Mouse (Mus musculus) gastrocnemius, postnatal 25 days (tissue): ENCODE data around the gene Lcorl. TPM values are rescaled to one million over a fixed set of nuclear protein-coding genes. Genes with fewer than 3 reads are reported as not detected.

Experiments used
- DNase-seq: peaks from one replicate; pipeline ENCODE4 v3.0.0; 2022
- long read RNA-seq, 2 experiments: library from polyadenylated mRNA; stranded (forward); transcript quantifications; one replicate each; pipeline ENCODE4 v2.0.0; 2021
- total RNA-seq, 2 experiments: library from RNA; stranded (reverse); gene quantifications; 1 replicate in 1 of 2; 2 replicates in 1 of 2; pipeline ENCODE4 v1.2.3; 2021

Lcorl gene
- 1 to 10 TPM; 5.3 to 7.7 TPM for total RNA-seq
- long read RNA-seq, experiment 1, full-length matches to known transcripts, result 2 of 3 reads
- long read RNA-seq, experiment 1, partial matches to known transcripts, result 0 of 3 reads
- long read RNA-seq, experiment 1, other reads (novel, unspliced or antisense), result 1 of 3 reads
- long read RNA-seq, experiment 2, full-length matches to known transcripts, result 1 of 1 reads
- long read RNA-seq, experiment 2, partial matches to known transcripts, result 0 of 1 reads
- long read RNA-seq, experiment 2, other reads (novel, unspliced or antisense), result 0 of 1 reads

DNA sequence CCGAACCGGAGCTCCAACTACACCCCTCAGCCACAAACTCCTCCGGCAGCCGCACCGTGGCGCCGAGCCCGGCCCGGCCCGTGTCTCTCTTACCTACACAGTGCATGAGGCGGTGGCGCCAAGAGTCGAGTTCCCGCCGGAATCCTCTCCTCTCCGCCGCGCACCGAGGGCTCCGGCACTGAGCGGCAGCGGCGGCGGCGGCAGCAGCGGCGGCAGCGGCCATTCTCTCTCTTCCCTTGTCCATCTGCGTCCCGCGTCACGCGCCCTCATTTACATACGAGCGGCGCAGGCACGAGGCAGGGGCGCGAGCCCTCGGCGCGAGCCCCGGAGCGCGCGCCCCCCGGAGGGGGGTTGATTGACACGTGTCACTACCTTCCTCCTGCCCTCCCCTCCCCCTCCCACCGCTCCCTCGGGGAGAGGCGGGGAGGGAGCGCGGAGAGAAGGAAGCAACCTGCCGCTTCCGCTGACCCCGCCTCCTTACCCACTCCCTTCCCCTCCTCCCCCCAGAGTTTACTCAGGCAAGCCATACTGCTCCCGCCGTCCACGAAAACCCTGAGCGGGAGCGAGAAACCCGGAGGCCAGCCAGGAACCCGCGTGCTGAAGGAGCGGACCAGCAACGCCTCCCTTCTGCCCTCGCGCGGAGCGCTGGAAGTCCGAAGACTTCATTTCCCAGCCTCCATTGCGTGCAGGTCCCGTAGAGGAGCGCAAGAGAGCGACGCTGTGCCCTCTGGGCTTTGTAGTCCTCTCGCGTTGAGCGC, at the start of gene Lcorl:
TSS of gene Lcorl (minus strand) at position 362 of the 758 bp plus-strand sequence.
- DNase-seq, result peak; percentile 92

DNA sequence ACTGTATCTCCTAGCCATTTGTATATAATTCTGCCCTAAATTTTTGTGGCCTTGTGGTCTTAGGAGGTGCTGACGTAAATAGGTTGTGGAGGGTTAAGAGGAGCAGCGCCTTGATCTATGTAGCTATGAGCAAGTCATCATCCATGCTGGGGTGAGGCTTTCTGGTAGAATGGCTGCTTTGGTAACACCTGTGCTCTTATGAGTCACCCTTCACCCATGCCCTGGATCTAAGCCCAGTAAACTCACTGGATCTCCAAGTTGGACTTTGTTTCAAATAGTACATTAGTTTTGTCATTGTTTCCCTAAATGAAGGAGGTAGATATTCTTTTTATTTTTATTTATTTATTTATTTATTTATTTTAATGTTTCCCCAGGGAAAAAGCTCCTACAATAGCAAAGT, 47.3 kb upstream of the Lcorl start:
- no peak for DNase-seq

DNA sequence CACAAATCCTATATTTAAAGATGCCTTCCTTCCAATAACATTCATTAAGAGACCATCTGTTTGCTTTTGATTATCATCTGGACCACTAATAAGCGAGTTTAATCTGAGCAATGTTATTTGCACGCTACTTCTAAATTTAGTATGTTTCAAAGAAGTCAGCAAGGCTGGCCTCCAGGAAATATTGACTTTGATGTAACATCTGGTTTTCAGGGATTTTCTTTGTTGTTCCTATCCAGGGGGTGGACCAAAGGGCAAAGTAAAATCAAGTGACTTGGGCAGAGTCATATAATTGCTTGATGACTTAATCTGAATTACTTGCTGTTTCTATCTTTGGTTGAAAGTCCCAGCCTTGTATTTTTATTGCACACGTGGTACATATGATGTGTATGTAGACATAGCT, 45.8 kb upstream of the Lcorl start:
- no peak for DNase-seq

DNA sequence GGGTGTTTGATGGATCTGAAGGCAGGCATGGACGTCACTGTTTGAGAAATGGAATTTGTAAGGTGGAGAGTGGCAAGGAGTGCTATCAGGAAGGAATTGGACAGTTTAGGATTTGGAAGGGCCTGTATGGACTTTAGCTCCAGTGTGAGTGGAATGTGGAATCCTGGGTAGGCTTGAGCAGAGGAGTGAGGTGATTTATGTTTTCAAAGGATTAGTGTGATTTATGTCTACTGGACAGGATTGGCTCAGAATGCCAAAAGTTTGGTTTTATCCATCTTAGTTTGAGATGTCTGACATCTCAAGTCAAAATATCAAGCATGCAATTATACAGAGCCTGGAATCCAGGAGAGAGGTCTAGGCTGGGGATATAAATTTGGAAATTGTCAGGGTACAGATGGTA, 37.9 kb upstream of the Lcorl start:
- DNase-seq, result no peak

DNA sequence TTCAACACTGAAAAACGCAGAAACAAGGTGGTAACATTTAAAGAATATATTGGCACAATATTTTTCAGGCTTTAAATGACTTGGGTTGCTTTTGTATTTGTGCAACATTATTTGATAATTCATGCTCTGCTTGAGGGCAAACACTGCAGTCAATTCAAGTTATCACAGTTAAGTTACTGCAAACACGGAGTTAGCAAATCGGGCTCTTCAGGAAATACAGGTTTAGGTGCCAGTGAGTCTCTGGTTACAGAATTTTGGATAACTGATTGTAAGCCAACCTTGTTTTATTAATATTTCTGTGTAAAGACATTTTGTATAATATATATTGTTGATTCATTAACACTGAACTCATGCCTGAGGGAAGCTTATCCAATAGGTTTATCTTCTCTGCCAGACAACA, 36.3 kb upstream of the Lcorl start:
- DNase-seq, result no peak

DNA sequence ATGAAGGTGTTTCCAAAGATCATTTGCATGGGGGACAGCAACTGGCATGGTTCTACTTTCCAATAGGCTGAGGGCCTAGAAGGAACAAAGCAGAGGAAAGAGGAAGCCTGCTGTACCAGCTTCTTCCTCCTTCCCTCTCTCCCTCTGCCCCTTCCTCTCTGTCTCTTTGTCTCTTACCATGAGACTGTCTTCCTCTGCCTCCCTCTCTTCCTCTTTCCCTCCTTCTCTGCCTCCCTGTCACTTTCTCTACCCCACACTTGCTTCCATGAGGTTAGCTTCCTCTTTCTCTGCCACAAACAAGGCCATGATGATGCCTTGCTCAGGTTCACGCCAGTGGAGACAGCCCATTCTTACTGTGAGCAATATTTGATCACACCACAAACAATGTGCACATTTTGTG, 18.9 kb upstream of the Lcorl start:
- no peak for DNase-seq

DNA sequence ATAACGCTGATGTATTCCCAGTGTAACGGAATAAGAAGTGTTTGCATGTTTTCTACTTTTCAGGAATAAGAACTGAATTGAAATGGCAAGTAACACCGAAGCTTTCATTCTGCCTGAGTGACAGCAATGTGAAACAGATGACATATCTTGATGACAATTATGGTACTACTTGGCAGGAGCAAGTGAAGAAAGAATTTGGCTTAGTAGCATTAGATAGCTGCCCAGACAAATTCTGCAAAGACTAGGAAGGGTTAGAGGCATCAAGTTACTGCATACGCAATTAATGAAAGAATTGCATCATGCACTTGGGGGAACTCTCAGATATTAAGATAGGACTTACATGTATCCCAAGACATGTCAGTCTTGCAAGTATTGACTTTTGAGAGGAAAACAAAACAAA, 18.1 kb upstream of the Lcorl start:
- no peak for DNase-seq

DNA sequence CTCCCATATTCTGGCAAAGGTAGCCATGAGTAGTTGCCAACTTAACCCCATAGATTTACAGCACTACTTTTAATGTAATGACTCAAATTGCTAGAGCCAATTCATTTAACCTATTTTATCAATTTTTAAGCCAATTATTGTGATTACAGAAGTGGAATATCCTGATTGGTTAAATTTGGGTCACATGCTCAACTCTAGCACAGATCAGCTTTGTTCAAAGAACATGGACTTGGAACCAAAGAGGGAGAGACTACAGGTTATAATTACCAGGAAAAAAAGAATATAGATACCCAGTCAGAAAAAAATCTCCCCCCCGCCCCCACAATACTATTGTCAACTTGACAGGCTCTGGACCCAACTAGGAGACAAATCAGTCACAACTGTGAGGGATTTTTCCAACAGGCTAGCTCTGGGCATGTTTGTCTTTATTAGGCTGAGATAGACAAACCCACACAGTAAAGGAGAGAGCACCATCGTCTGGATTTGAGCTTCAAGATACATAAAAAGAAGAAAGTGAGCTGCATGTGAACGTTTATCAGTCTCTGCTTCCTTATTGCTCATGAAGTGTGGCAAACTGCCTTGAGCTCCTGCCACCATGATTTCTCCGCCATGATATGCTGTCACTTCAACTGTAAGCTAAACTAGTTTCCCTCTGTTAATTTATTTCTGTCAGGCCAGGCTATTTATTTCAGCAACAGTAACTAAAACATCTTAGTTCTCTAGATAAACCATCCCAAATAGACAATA, 17.0 kb upstream of the Lcorl start:
- no peak for DNase-seq

DNA sequence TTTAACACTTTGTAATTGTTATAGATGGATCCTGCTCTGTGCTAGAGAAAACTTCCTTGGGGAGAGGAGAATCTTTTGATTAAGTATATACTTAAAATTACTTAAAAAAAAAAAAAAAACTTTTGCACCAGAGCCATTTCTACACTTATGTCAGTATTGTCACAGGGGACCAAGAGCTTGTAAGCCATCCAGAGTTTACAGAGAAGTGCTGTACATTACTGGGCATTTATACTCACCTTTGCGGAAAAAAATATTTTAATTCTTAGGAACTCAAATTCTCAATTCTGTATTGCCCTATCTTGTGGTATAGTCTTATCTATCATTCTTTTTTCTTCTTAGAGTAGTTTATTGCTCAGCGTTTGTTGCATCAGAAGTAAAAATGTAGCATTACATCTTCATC, 953 bp upstream of the Lcorl start:
- no peak for DNase-seq

DNA sequence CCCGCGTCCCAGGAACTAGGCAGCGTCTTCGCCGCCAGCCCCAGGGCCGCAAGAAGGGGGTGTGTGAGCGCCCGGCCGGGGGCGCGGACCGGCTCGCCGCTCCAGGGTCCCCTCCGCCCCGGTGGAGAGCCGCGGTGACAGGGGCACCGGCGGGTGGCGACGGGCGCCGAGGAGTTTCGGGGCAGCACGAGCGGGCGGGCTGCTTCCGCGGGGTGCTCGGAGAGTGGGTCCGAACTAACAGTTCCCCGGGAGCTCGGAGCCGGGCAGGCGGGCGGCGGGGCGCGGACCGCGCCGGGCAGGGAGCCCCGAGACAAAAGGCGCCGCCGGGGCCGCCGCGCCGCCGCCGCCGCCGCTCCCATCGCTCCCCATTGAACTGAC, 550 bp downstream of the Lcorl start:
- DNase-seq, result no peak

DNA sequence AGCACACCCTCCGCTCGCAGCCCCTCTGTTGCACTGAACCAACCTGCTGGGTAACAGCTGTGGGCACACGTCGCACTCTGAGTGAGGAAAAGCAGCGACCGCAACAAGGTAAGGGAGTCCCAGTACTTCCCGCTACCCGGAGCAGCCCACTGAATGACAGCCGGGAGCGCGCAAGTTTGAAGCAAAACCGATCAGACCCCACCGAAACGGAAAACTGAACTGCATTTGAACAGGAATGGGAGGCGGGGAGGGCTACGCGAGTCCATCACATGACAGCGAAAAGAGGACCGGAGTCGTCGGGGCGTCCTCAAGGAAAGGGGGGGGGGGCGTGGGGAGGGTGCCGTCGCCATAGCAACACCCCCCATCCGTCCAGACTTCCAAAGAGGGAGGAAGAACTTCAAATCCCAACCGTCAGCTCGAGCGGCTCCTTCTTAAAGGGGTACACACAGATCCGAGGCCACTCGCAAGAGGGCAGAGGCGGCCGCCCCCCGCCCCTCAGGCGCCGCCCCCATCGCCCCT, 1.1 kb downstream of the Lcorl start:
- DNase-seq, result peak; percentile 43

DNA sequence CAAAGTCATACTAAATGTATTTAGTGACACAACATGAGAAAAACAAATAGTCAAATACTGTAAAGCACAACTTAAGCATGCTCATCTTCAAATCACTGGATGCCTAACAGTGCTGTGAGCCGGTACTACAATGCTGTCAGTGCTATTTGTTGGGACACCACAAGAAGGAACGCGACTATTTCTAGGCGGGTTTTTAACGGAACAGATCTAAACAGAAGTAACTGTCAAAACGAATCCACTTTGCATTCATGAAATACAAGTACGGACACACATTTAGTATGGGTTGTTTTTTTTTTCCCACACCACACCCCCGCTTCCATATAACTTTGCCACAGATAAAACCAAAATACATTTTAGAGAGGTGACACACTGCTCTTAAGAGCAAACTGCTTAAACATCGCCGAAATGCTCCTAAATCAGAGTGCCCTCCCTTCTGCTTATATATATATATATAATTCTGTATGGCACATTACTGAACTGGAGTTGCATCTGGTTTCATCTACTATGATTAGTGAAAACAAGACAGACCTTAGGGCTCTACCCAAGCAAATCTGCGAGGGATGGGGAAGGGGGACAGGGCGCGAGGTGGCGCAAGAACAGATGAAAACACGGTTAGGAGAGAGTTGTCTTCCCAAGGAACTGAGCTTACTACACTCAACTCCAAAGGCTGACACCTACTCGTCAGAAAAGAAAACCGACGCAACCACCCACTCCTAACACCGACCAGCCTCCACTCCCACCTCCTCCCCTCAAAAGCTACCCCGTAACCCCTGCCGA, 1.7 kb downstream of the Lcorl start:
- peak; percentile 19 for DNase-seq

DNA sequence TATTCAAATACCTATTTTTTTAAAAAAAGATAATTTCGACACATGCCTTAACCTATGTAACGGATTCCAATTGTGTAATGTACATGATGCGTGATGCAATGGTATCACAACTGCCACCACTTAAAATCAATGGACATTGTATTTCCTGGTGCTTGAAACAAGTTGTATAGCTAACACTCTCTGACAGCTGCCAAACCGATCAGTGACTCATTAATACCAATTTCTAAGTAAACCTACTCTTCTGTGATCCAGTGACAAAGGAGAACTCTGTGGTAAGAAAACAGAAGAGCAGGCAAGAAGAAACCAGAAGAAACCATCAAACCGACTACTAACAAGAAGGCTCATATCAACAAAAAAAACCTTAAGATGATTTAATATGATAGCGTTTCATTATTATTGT, 12.7 kb downstream of the Lcorl start:
- no peak for DNase-seq

DNA sequence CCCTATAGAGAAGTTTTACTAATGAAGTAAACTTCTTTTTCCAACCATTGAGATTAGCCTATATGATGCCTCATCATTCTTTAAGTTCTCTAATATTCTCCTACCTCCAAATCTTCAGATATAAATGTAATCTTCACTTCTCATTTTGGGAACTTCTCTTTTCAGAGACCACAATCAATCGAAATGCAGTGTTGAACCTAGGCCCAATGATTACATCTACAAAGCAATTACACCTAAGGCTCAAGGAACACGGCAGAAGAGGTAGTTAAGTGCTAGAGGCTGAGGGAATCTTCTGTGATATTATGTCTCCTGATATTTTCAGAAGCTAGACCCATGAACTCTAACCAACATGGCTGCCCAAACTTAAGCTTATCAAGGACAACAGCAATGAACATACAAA, 22.3 kb downstream of the Lcorl start:
- DNase-seq, result no peak

DNA sequence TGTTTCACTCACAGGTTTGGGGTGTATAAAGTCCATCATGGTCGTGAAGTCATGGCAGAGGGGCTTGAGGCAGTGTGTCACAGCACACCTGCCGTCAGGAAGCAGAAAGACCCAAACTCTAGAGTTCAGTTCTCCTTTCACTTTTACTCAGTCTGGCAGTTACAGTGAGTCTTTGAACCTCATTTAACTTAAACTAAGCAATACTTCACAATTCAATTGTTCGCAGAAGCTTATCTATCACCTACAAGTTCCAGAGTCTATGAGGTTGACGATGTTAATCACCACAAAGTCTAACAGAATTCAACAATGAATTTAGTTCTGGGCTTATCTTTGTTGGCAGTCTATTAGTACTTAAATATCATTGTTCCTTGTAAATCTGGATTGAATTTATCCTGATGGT, 45.9 kb downstream of the Lcorl start:
- DNase-seq, result no peak

DNA sequence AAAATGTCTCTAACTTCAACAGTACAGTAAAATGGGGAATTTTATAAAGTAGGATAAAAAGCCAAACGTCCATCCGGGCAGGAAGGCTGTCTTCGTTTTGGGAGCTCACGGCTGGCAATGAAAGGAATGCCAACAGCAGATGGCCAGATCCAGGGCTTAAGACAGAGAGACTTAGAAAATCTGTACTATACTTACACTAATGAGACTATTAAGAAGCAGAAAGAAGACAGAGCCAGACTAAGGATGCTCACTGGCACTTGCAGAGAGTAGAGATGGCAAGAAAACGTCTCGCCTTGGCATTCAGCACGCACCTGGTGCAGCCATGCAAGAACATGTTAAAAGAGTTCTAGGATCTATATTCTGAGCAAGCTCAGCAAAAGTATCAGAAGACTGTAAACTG, 65.6 kb downstream of the Lcorl start:
- no peak for DNase-seq

DNA sequence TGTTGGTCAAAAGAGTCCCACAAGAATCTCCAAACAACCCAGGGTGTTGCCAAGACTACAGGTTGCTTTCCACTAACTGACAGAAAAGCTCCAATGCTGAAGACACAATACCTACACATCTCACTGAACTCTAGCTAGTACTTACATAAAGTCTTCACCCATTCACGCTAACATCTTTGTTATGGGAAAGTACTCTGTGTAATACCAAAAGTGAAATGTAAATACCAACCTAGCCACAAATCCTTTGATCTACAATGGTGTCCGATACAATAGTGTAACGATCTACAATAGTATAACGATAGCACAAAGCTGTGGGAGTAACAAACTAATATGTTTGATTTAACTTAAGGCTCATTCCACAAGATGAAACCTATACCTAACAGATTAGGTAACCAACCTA, 67.2 kb downstream of the Lcorl start:
- no peak for DNase-seq

DNA sequence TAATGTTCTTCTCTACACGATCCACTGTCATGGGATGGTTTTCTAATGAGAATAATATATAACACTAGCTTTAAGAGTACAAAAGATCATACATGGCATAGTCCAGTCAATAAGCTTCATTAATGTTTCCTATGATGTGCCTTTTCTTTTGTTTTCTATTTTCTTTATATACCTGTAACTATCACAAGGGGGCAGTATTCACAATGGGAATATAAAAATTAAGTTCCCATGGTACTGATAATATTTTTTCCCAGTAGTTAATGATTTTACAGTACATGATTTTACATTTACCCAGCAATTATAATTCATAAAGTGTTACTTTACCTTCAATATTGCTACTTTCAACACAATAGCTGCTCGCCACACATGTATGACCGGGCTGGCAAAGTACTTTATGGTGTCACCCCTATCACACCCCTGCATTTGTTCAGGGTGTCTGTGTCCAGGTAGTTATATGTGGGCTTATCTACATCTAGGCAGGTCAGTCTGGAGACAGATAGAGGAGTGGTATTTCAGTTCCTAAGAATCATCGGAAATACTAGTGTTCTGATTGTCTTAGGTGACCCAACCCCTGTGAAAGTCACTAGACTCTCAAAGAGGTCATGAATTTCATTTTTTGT, 99.8 kb downstream of the Lcorl start:
- DNase-seq, result no peak

DNA sequence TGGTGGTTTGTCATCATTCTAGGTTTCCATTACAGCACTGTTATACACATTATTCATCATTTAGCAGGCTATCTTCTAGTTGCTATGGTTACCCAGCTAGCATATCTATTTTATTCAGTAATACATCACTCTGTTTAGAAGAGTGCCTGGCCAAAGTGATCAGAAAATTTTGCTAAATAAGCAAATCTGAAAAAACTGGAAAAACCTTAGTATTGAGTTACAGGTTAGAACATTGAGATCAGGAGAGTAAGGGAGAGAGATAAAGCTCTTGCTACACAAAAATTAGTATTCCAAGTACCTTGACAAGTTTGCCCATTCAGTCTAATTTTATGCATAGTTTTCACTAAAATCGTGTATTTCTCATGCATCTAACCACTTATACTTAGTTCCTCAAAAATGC, 119.5 kb downstream of the Lcorl start:
- no peak for DNase-seq

DNA sequence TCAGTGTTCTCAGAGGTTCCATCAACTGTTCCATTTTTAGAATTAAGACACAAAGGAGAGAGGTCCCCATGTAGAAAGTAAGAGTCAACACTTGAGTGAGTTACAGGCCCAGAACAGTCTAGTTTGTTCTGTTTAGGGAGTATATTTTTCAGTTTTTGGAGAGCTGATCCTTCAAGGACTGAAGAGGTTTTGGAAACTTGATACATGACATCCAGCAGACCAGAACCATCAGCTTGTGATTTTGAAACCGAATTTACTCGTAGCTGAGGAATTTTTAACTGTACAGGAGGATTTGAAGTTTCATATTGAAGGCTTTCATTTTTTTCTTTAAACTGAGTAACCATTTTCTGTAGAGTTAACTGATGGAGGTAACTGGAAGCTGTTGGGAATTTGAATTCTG, 123.7 kb downstream of the Lcorl start:
- no peak for DNase-seq

DNA sequence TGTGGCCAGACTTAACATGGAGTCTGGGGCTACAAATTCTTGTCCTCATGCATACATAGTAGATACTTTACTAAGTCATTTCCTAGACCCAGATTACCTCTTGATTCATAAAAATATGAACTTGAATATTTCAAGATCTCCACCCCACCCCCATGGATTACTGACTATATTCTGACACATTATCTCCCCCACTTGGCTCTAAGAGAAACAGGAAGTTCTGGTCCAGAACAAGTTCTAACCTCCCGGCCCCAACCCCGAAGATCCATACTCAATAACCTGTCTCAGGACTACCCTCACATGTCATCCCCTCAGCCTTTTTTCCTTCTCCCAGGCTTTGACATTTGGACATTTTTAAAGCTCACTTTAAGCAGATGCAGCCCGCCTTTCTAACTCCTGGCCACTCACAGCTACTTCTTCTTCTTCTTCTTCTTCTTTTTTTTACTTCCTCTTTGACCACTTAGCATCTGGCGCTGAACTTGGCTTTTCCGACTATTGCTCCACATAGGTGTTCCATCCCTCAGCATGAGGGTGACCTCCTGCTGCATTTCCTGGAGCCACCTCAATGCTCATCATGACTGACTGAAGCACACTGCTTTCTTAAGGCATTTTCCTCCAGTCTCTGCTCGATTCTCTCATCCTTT, 138.4 kb downstream of the Lcorl start:
- DNase-seq, result no peak
